Mouse (Mus musculus) heart, postnatal 4 days (tissue): Measurements from ENCODE around the gene Glrx5. TPM values are rescaled to one million over a fixed set of nuclear protein-coding genes. Genes with fewer than 3 reads are reported as not detected.

ENCODE experiments used
- DNase-seq: peaks from one replicate; pipeline ENCODE4 v3.0.0; 2021
- total RNA-seq, 2 experiments: library from RNA; stranded (reverse); gene quantifications; 2 replicates each; pipeline ENCODE4 v1.2.3; 2021

Gene Glrx5
- total RNA-seq, 2 experiments from 2014 or later, result 81.2 to 82.0 TPM

DNA sequence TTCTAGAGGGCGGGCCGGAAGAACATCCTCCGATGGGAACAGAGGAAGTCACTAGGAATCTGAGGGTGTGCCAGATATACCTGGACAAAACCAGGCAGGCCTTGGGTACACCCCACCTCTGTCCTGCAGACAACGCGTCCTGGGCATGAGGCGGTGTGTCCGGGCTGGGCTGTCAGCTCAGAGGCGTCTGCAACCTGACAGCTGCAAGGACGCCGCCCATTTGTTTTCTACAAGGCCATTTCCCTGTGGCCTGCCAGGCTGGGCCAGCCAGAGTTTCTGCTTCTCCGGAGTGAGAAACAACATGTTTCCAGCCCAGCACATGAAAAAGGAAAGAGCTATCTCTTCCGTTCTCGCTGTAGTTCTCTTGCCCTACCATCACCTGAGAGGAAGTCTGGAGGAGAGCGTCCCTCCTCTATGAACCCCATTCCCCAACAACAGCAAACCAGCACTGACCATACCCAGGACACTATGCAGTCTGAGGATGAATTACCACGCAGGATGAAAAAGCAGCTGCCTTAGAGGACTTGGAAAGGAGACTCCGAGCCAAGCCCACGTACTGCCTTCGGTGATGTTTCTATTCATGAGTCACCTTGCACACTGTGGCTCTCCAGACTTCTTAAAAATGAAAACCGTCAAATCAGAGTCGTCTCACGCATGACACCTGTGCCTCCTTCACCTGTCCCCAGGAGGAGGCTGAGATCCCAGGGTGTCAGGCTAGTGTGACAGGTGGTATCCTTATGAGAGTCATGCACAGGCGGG is 27.4 kb upstream of the Glrx5 start:
- no peak for DNase-seq

GRCm38 (mm10) chr12:105005715-105005972 is 26.8 kb upstream of the Glrx5 start:
- no peak for DNase-seq

DNA sequence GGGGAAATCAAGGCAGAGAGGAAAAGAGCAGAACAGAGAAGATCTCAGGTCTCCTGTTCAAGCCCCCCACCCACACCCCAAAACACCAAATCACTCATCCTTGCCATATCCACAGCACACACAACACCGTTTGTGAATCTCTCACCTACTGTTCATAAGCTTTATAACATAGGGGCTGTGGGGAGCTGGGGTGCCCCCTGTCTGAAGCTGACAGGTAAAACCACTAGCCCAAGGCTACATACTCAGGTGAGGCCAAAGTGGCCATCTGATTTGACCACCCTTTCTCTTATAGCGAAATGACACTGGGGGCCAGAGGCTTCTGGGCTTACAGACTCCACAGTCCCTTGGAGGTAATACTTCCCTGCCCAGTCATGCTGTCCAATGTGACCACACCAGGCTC is 24.3 kb upstream of the Glrx5 start:
- DNase-seq, result no peak

DNA sequence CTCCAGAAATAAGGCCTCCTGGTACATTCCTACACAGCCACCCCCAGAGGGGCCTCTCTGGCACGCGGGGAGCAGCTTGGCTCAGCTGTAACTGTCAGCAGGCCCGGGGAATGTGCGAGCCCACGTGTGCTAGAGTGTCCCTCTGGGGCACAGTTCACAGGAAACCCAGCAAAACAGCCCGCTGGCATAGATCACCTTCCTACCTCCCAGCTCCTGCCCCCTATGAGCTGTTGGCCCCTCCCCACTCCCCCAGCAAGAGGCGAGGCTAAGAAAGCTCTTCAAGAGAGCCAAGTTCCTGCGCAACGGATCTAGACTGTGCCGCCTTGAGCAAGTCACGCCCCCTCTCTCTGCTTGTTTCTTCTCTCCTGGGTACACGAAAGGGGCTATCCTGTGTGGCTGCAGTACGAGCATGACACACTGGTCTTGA is 23.7 kb upstream of the Glrx5 start:
- DNase-seq, result peak; percentile 77

- DNase-seq, result peak; percentile 79
These were observed 22.9 kb upstream of the Glrx5 start, which contains the start of gene Syne3 for GRCm38 (mm10) chr12:105009370-105010212. Gene Syne3 (minus strand): TSS chr12:105009809.

GRCm38 (mm10) chr12:105010213-105010790 is 22.2 kb upstream of the Glrx5 start:
- no peak for DNase-seq

- DNase-seq, result no peak
These were observed 20.9 kb upstream of the Glrx5 start for GRCm38 (mm10) chr12:105011589-105011988.

- DNase-seq, result no peak
These were observed 20.2 kb upstream of the Glrx5 start for GRCm38 (mm10) chr12:105012314-105012713.

DNA sequence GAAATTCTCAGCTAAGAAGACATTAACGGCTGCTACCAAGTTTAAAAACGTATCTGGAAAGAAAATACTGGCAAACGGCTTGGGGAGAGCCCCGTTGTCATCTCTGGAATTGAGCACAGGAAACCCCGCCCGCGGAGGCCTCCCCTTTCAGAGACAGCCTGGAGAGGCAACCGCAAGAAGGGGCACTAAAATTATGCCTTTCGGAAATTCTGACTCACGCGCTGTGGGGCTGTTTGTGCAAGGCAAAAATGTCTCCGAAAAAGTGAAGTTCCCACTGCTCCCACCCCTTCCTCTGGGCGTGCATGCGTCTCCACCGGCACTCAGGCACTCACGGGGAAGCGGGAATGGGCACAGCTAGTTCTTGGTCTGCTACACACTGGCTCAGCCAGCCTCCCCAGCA is 19.4 kb upstream of the Glrx5 start:
- DNase-seq, result peak; percentile 75

GRCm38 (mm10) chr12:105016199-105016598 is 16.3 kb upstream of the Glrx5 start:
- no peak for DNase-seq

DNA sequence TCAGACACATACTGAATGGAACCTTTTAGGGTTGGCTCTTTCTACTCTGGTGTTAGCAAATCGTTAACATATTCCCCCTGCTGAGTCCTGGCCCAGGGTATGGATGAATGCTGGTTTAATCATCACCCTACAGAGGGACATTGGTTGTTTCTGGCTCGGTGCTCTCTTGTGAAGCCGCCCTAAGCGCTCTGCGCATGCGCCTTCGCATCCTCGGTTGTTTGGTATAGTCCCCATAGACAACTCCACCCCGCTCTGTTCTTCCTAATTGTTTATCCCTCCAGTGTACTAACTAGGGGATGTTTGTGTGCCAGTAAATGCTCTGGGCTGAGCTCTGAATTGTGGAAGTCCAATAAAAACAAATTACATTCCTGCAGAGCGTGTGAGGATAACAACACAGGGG is 15.8 kb upstream of the Glrx5 start:
- DNase-seq, result no peak

GRCm38 (mm10) chr12:105019359-105020219 is 12.9 kb upstream of the Glrx5 start:
- peak; percentile 79 for DNase-seq

DNA sequence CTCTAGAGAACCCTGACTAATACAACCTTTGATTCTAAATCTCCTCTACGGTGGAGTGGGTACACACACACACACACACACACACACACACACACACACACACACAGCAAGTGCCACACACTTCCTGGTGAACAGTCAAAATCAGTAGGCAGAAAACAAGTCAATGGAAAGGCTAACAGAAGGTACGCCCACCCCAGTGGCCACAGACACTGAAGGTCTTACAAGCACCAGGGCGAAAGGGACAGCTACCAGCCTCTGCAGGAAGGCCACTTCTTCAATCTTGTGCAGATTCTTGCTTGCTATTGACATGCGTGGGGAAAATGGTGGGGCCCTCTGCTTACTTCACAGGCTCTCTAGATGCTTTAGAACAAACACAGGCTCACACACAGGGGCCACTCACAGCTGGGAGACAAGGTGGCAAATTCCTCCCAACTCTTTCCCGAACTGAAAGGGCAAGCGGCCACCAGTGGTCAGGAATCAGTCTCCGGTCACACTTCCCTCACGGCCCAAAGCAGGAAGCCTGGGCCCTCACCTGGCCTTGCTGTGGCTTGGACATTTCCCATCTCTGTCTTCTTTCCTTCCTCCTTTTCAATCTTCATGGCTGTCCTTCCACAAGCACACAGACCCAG is 10.9 kb upstream of the Glrx5 start:
- DNase-seq, result no peak

DNA sequence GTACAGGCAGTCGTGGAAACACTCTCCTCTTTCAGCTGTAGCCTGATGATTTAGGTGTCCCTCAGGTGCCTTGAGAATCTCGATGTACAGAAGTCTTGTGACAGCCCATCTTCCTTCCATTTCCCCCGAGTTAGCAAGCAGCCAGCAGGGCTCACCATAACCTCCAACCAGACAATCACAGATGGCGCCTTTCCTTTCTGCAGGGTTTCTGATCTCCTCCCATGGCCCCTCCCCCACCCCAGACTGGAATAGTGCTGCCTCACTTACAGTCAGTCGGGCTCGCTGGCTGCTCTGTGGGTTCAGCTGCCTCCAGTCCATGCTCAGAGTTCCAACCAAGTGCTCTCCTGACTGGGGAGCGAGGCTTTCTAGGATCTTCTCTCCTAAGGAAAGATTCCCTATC is 10.3 kb upstream of the Glrx5 start:
- no peak for DNase-seq

- no peak for DNase-seq
These were observed 9.7 kb upstream of the Glrx5 start for GRCm38 (mm10) chr12:105022776-105023175.

GRCm38 (mm10) chr12:105025271-105025946 is 7.1 kb upstream of the Glrx5 start:
- peak; percentile 81 for DNase-seq

DNA sequence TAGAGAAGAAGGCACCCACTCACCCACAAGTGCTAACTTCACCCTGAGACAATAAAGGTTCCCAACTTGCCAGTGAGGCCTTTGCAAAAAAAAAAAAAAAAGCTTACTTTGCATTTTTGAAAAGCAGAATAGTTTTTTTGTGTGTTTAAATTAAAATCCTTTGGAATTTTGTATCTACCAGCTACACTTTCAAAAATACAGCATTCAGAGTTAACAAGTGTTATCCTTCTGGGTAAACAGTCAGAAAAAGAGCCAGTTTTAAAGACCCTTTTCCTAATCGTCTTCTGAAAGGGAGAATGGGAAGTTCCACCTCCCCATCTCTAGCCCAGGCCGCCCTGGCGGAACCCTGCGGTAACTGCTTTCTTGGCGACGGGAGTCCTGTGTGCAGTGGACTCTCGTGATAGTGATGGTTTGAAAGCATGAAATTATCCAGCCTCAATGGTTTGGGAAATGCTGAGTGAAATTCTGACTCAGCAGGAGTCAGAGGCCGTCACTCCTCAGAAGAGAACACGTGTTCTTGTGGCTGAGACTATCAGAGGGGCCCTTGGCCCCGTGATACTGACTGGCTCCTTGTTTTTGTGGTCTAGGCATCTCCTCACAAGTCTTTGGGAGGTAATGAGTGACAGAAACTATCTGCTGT is 6.4 kb upstream of the Glrx5 start:
- no peak for DNase-seq

- peak; percentile 80 for DNase-seq
These were observed 5.0 kb upstream of the Glrx5 start for GRCm38 (mm10) chr12:105027323-105027991.

DNA sequence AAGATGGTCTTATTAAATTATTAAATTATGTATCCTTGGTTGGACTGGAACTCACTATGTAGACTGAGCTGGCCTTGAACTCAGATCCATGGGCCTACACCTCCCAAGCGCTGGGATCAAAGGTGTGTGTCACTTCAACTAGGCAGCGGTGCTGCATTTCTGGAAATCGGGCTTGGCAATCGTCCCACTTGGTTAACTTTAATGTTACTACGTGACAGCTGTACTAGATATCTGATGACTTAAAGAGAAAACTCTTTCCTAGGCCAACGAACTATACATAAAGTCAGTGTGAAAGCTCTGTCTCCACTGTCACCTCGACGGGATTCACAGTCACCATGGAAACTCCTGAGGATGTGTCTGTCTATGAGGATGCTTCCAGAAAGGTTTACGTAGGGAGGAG is 2.6 kb upstream of the Glrx5 start:
- no peak for DNase-seq
